Mouse (Mus musculus) spleen, adult 2 months (tissue): ENCODE results near the gene Cfap97d1.

Source experiments
- CTCF ChIP-seq: fragments of 200-500 bp; IDR thresholded peaks from 2 replicates; pipeline ENCODE4 v1.5.1; 2011; ENCODE audit warnings: mild to moderate bottlenecking, inconsistent platforms; ENCODE audit not compliant: insufficient read depth, insufficient read length, insufficient replicate concordance; ENCODE audit errors: extremely low read depth
- POLR2A ChIP-seq: fragments of 200-500 bp; IDR thresholded peaks from 2 replicates; pipeline ENCODE4 v1.6.1; 2011; ENCODE audit warnings: low read depth, low read length, inconsistent platforms

DNA sequence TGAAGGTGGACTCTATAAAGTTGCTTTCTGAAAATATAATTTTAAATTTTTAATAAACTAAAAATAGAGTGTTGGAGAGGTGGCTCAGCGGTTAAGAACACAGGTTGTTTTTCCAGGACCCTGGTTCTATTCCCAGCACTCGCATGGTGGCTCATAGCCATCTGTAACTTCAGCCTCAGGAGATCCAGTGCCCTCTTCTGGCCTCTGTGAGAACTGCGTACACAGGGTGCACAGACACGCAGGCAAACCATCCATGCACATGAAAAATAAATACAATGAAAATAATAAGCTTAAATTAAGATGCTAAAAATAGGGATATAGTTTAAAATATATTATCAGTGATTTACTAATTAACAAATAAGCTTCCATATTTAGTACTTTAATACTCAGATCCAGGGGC is 56.6 kb downstream of the Cfap97d1 start:
- TF ChIP-seq POLR2A (no peak), CTCF (no peak)
